Mouse (Mus musculus): ENCODE measurements around the gene Ddx41. TPM values are rescaled to one million over a fixed set of nuclear protein-coding genes. Genes with fewer than 3 reads are reported as not detected.

Ddx41 gene
- polyA plus RNA-seq, 1 experiment = 71.2 TPM

DNA sequence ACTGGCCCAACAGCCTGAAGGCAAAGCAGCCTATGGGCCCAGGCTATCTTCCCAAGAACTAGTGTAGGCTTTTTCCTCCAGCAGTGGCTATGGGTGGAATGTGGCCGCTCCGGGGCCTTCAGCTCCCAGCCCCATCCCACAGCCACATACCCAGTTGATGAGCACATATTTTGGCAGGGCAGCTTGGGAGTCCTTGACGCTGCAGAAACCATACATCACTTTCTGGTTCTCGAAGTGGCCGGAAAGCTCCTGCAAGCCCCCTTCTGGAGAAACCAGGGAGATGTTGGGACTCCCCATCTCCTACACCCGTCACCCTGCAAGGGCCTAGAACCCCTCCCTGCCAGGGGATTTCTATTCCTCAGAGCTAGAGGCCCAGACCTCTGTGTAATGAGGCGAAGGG is 53.9 kb downstream of the Ddx41 start:
- Histone ChIP-seq H3K4me3 (ENCODE audit: insufficient read depth, low read depth, low read length) (no peak overlapping the region), H3K27ac (ENCODE audit: insufficient read depth, low read depth, low read length) (no peak overlapping the region), H3K4me1 (ENCODE audit: control insufficient read depth, insufficient read depth, low read length) (no peaks in the 10 kb centered on the region), H3K36me3 (ENCODE audit: control insufficient read depth, insufficient read depth, low read length) (no peaks in the 10 kb centered on the region), H3K27me3 (replicated peaks; ENCODE audit: control insufficient read depth, insufficient read depth, low read length) (no peaks in the 10 kb centered on the region)
- TF ChIP-seq CTCF (conservative IDR thresholded peaks at IDR 0.05; ENCODE audit: insufficient read depth, insufficient read length, low read depth, low read length) = no peak
- no peak for TF ChIP-seq POLR2A (IDR thresholded peaks at IDR 0.05; ENCODE audit: low read depth, low read length)
- WGBS = 71% methylated on average over 7 of the region's 7 CpGs
- DNase-seq = no peak

Other genes with a start within 250 kb of the Ddx41 start
- 542 and 589 TPM in 2 replicates for gene Prelid1, start 216.2 kb downstream of the Ddx41 start, polyA plus RNA-seq (2012; rRNA removed)
- gene Rab24, start 214.7 kb downstream of the Ddx41 start, polyA plus RNA-seq (2012; rRNA removed) = 81.8 and 89.8 TPM in 2 replicates
- 1.2 and 1.3 TPM in 2 replicates for gene Mxd3, start 206.8 kb downstream of the Ddx41 start, polyA plus RNA-seq (2012; rRNA removed)
- gene Lman2, start 173.9 kb downstream of the Ddx41 start, polyA plus RNA-seq (2012; rRNA removed) = 114 and 126 TPM in 2 replicates
- 3.3 and 4.2 TPM in 2 replicates for gene Rgs14, start 166.9 kb downstream of the Ddx41 start, polyA plus RNA-seq (2012; rRNA removed)
- gene Slc34a1, start 138.5 kb downstream of the Ddx41 start, polyA plus RNA-seq (2012; rRNA removed) = 9,073 and 10,701 TPM in 2 replicates
- gene Pfn3, start 121.4 kb downstream of the Ddx41 start, polyA plus RNA-seq (2012; rRNA removed) = not detected in 2 replicates
- 0.03 and 0.07 TPM in 2 replicates for gene F12, start 109.9 kb downstream of the Ddx41 start, polyA plus RNA-seq (2012; rRNA removed)
- 23.4 and 27.4 TPM in 2 replicates for gene Grk6, start 91.6 kb downstream of the Ddx41 start, polyA plus RNA-seq (2012; rRNA removed)
- 0.64 and 0.81 TPM in 2 replicates for gene Prr7, start 72.4 kb downstream of the Ddx41 start, polyA plus RNA-seq (2012; rRNA removed)
- gene Dbn1, start 48.5 kb downstream of the Ddx41 start, polyA plus RNA-seq (2012; rRNA removed) = 16.9 and 21.0 TPM in 2 replicates
- 22.8 and 23.5 TPM in 2 replicates for gene Pdlim7, start 23.0 kb downstream of the Ddx41 start, polyA plus RNA-seq (2012; rRNA removed)
- 4.7 and 7.7 TPM in 2 replicates for gene Dok3, start 7.4 kb downstream of the Ddx41 start, polyA plus RNA-seq (2012; rRNA removed)
- 85.6 and 102 TPM in 2 replicates for gene Fam193b, start 34.5 kb upstream of the Ddx41 start, polyA plus RNA-seq (2012; rRNA removed)
- gene Tmed9, start 37.1 kb upstream of the Ddx41 start, polyA plus RNA-seq (2012; rRNA removed) = 74.0 and 92.5 TPM in 2 replicates
- gene B4galt7, start 63.2 kb upstream of the Ddx41 start, polyA plus RNA-seq (2012; rRNA removed) = 15.0 and 15.7 TPM in 2 replicates
- gene Caml, start 86.3 kb upstream of the Ddx41 start, polyA plus RNA-seq (2012; rRNA removed) = 21.4 and 26.6 TPM in 2 replicates
- gene Ddx46, start 98.4 kb upstream of the Ddx41 start, polyA plus RNA-seq (2012; rRNA removed) = 12.3 and 13.0 TPM in 2 replicates
- 28.7 and 32.7 TPM in 2 replicates for gene B230219D22Rik, start 156.5 kb upstream of the Ddx41 start, polyA plus RNA-seq (2012; rRNA removed)
- gene Txndc15, start 178.0 kb upstream of the Ddx41 start, polyA plus RNA-seq (2012; rRNA removed) = 47.7 and 52.2 TPM in 2 replicates
- 64.0 and 81.4 TPM in 2 replicates for gene Pcbd2, start 190.7 kb upstream of the Ddx41 start, polyA plus RNA-seq (2012; rRNA removed)
- gene Catsper3, start 247.9 kb upstream of the Ddx41 start, polyA plus RNA-seq (2012; rRNA removed) = 0.19 and 0.30 TPM in 2 replicates